In genomic region chr16:77166722-77167121, GRCm38 (mm10) we compare ENCODE assay signal across 10 mouse cellular contexts.
A peak's percentile ranks its signal among the peaks of the same experiment; 100 is the strongest.
DNase-seq lines count a peak whose midpoint lies in the region; ATAC-seq and TF ChIP-seq lines count a peak whose summit lies in the region.
"Had no signal": no experiment of that assay in that cellular context is flagged by ENCODE, and none has a peak within 500 bp of the region (broad histone marks: within the 10 kb centered on the region; RNA-seq: fewer than 3 reads in every experiment).

No protein-coding gene starts in this region.

- no peaks in the 10 kb centered on the region for H3K27me3 ChIP-seq in heart, postnatal 0 days (ENCODE audit: control insufficient read depth, insufficient read depth, low read length)
- H3K27me3 ChIP-seq in midbrain, embryonic 14.5 days (ENCODE audit: control insufficient read depth, insufficient read depth, low read length) = no peaks in the 10 kb centered on the region
- no peaks in the 10 kb centered on the region for H3K27me3 ChIP-seq in midbrain, embryonic 13.5 days
- H3K27me3 ChIP-seq in Patski = peaks cover 5% of the 10 kb centered on the region
- no peaks in the 10 kb centered on the region for H3K27me3 ChIP-seq in lung, postnatal 0 days (replicated peaks; ENCODE audit: insufficient read depth, low read length)
- H3K27me3 ChIP-seq: neural tube, embryonic 12.5 days had no signal

- no peaks in the 10 kb centered on the region for H3K4me1 ChIP-seq in heart, postnatal 0 days (ENCODE audit: control insufficient read depth, insufficient read depth)
- no peaks in the 10 kb centered on the region; the same call in 1 of the 2 replicates for H3K4me1 ChIP-seq in midbrain, embryonic 14.5 days (ENCODE audit: control insufficient read depth, insufficient read depth, low read length)
- H3K4me1 ChIP-seq in midbrain, embryonic 13.5 days (replicated peaks) = peaks cover 5% of the 10 kb centered on the region; the same call in 1 of the 2 replicates
- H3K4me1 ChIP-seq in lung, postnatal 0 days (ENCODE audit: insufficient read depth, low read depth, low read length) = no peaks in the 10 kb centered on the region
- H3K4me1 ChIP-seq: neural tube, embryonic 12.5 days had no signal

- peak; percentile 42 for TF ChIP-seq CTCF in heart, postnatal 0 days (IDR thresholded peaks at IDR 0.05; ENCODE audit: low read depth)
- TF ChIP-seq CTCF in Patski (IDR thresholded peaks at IDR 0.05) = peak; percentile 71
- peak; percentile 53 for TF ChIP-seq CTCF in lung, postnatal 0 days (IDR thresholded peaks at IDR 0.05)

- H3K27ac ChIP-seq in heart, postnatal 0 days (ENCODE audit: low read depth) = no peak overlapping the region
- H3K27ac ChIP-seq in midbrain, embryonic 14.5 days (replicated peaks; ENCODE audit: low read depth, low read length) = no peak overlapping the region
- no peak overlapping the region for H3K27ac ChIP-seq in midbrain, embryonic 13.5 days
- no peak overlapping the region for H3K27ac ChIP-seq in lung, postnatal 0 days (ENCODE audit: low read length)
- H3K27ac ChIP-seq: neural tube, embryonic 12.5 days had no signal

- H3K9ac ChIP-seq in heart, postnatal 0 days (replicated peaks; ENCODE audit: low read depth, low read length) = no peak overlapping the region
- H3K9ac ChIP-seq in midbrain, embryonic 14.5 days (replicated peaks; ENCODE audit: low read length) = no peak overlapping the region
- no peak overlapping the region for H3K9ac ChIP-seq in midbrain, embryonic 13.5 days (replicated peaks)
- no peak overlapping the region for H3K9ac ChIP-seq in lung, postnatal 0 days (replicated peaks; ENCODE audit: low read depth)
- H3K9ac ChIP-seq: neural tube, embryonic 12.5 days had no signal

- TF ChIP-seq EP300 in heart, postnatal 0 days (IDR thresholded peaks at IDR 0.05; ENCODE audit: low read depth) = no peak
- TF ChIP-seq EP300 in lung, postnatal 0 days (IDR thresholded peaks at IDR 0.05) = no peak

- no peak for DNase-seq in heart, postnatal 0 days (ENCODE audit: low spot score)
- no peak for DNase-seq in heart, postnatal 25 days (ENCODE audit: low spot score)
- peak; percentile 34 for DNase-seq in midbrain, embryonic 14.5 days
- no peak for DNase-seq in Patski (ENCODE audit: low read depth, low spot score)
- DNase-seq in lung, postnatal 0 days (ENCODE audit: low spot score) = no peak
- DNase-seq in spleen, postnatal 14 days (ENCODE audit: low spot score in 2 of 2) = no peak

- intact Hi-C loops in heart, postnatal 25 days (cut with DNase I) = loop anchor here (10.0 kb wide), 1 partner anchor 278 kb away; no protein-coding TSS in a partner anchor

- POLR2A ChIA-PET in Patski (lab: Charles Lee) = no interaction called here

- no peak overlapping the region for H3K4me3 ChIP-seq in heart, postnatal 0 days (ENCODE audit: low read depth, low read length)
- H3K4me3 ChIP-seq in midbrain, embryonic 14.5 days (replicated peaks; ENCODE audit: low read depth, low read length) = no peak overlapping the region
- no peak overlapping the region for H3K4me3 ChIP-seq in midbrain, embryonic 13.5 days (replicated peaks)
- no peak overlapping the region for H3K4me3 ChIP-seq in lung, postnatal 0 days (ENCODE audit: low read depth, low read length)
- H3K4me3 ChIP-seq: neural tube, embryonic 12.5 days had no signal

- 58% methylated on average over 4 of the region's 4 CpGs for WGBS in heart, postnatal 0 days
- WGBS in midbrain, embryonic 14.5 days = 67% methylated on average over 4 of the region's 4 CpGs
- WGBS in midbrain, embryonic 13.5 days = 62% methylated on average over 4 of the region's 4 CpGs
- 55% methylated on average over 4 of the region's 4 CpGs for WGBS in lung, postnatal 0 days

- no peak for ATAC-seq in heart, postnatal 0 days (ENCODE audit: insufficient read depth, low read depth)
- ATAC-seq in midbrain, embryonic 14.5 days (ENCODE audit: low FRiP score, low TSS enrichment) = no peak
- no peak for ATAC-seq in midbrain, embryonic 13.5 days
- no peak for ATAC-seq in Patski
- ATAC-seq in lung, postnatal 0 days = no peak
- no peak for ATAC-seq in CD4-positive, CD25-positive, alpha-beta regulatory T cell, adult 4 months

- no peak overlapping the region for H3K4me2 ChIP-seq in heart, postnatal 0 days (ENCODE audit: low read depth, low read length)
- H3K4me2 ChIP-seq in midbrain, embryonic 14.5 days (ENCODE audit: low read length) = no peak overlapping the region
- no peak overlapping the region for H3K4me2 ChIP-seq in midbrain, embryonic 13.5 days (replicated peaks)
- no peak overlapping the region for H3K4me2 ChIP-seq in lung, postnatal 0 days (replicated peaks; ENCODE audit: low read depth, low read length)
- H3K4me2 ChIP-seq: neural tube, embryonic 12.5 days had no signal

- in situ Hi-C loops in Patski (cut with MboI; ENCODE audit: low pct_unique_long_range_greater_than_20kb) = loop anchor here (25.0 kb wide), 1 partner anchor 271 kb away; no protein-coding TSS in a partner anchor

- H3K36me3 ChIP-seq in heart, postnatal 0 days (replicated peaks; ENCODE audit: control insufficient read depth, insufficient read depth, low read length) = no peaks in the 10 kb centered on the region
- no peaks in the 10 kb centered on the region for H3K36me3 ChIP-seq in midbrain, embryonic 14.5 days (ENCODE audit: control insufficient read depth, insufficient read depth, low read length)
- no peaks in the 10 kb centered on the region for H3K36me3 ChIP-seq in midbrain, embryonic 13.5 days
- H3K36me3 ChIP-seq in lung, postnatal 0 days (ENCODE audit: insufficient read depth, low read length) = no peaks in the 10 kb centered on the region
- H3K36me3 ChIP-seq: G1E; neural tube, embryonic 12.5 days had no signal

- CTCF ChIA-PET in Patski (lab: Charles Lee) = interaction anchor here (0.6 to 2.5 kb wide), 5 partner anchors 13 to 990 kb away, joined by 3 to 12 read pairs (median 4); no protein-coding TSS in a partner anchor

- no peaks in the 10 kb centered on the region for H3K9me3 ChIP-seq in heart, postnatal 0 days (replicated peaks; ENCODE audit: control insufficient read depth, low read length)
- no peaks in the 10 kb centered on the region for H3K9me3 ChIP-seq in midbrain, embryonic 14.5 days (ENCODE audit: control insufficient read depth, low read length)
- H3K9me3 ChIP-seq in midbrain, embryonic 13.5 days = no peaks in the 10 kb centered on the region
- no peaks in the 10 kb centered on the region for H3K9me3 ChIP-seq in lung, postnatal 0 days (ENCODE audit: low read length)
- H3K9me3 ChIP-seq: G1E; neural tube, embryonic 12.5 days had no signal
